Mouse (Mus musculus) kidney, embryonic 15.5 days (tissue): ENCODE measurements around the gene Ttll5. TPM values are rescaled to one million over a fixed set of nuclear protein-coding genes. Genes with fewer than 3 reads are reported as not detected.

Source experiments
- ATAC-seq: fragments of 200-750 bp; cut with Nextera tagmentation; replicated peaks from 2 replicates; pipeline ENCODE4 v1.8.0; 2017; ENCODE audit warnings: moderate TSS enrichment; ENCODE audit not compliant: low FRiP score
- H3K27ac ChIP-seq: fragments of 300-500 bp; sonication (generic); 2 replicates; pipeline ENCODE4 v1.5.1; 2015; ENCODE audit warnings: mild to moderate bottlenecking, inconsistent platforms
- H3K27me3 ChIP-seq: fragments of 300-500 bp; sonication (generic); 2 replicates; pipeline ENCODE4 v1.6.1; 2015; ENCODE audit warnings: inconsistent platforms
- H3K36me3 ChIP-seq: fragments of 300-500 bp; sonication (generic); 2 replicates; pipeline ENCODE4 v1.6.1; 2015; ENCODE audit warnings: inconsistent platforms
- H3K4me1 ChIP-seq: fragments of 300-500 bp; sonication (generic); 2 replicates; pipeline ENCODE4 v1.6.1; 2015; ENCODE audit warnings: inconsistent platforms
- H3K4me2 ChIP-seq: fragments of 300-500 bp; sonication (generic); 2 replicates; pipeline ENCODE4 v1.6.1; 2015; ENCODE audit warnings: moderate library complexity, mild to moderate bottlenecking, inconsistent platforms
- H3K4me3 ChIP-seq: fragments of 300-500 bp; sonication (generic); replicated peaks from 2 replicates; pipeline ENCODE4 v1.5.1; 2015; ENCODE audit warnings: mild to moderate bottlenecking, inconsistent platforms
- H3K9ac ChIP-seq: fragments of 300-500 bp; sonication (generic); 2 replicates; pipeline ENCODE4 v1.6.1; 2015; ENCODE audit warnings: mild to moderate bottlenecking, inconsistent platforms
- H3K9me3 ChIP-seq: fragments of 300-500 bp; sonication (generic); replicated peaks from 2 replicates; pipeline ENCODE4 v1.6.1; 2016; ENCODE audit warnings: inconsistent platforms
- WGBS: fragments of 180-500 bp; shearing (Covaris S2); methylation state at CpG from one replicate; pipeline ENCODE4 v1.1.7; 2015; ENCODE audit warnings: mixed read lengths; 5-methylcytosine and 5-hydroxymethylcytosine counted together
- polyA plus RNA-seq: library from polyadenylated mRNA; unstranded; fragments of >200 nt; fragmentation: Nextera tagmentation; extraction: Ambion mirVana; gene quantifications from 2 replicates; pipeline ENCODE4 v1.2.1, GENCODE M21; 2015

Ttll5 gene
- polyA plus RNA-seq, 1 experiment from 2014 or later: 13.0 TPM

GRCm38 (mm10) chr12:86024426-86024825, 200.0 kb downstream of the Ttll5 start:
- no peaks in the 10 kb centered on the region for H3K9me3 ChIP-seq
- 51% methylated on average over 4 of the region's 4 CpGs for WGBS

GRCm38 (mm10) chr12:86025480-86025879, 201.0 kb downstream of the Ttll5 start:
- Histone ChIP-seq H3K9ac (no peak overlapping the region), H3K4me2 (no peak overlapping the region), H3K36me3 (no peaks in the 10 kb centered on the region), H3K27ac (no peak overlapping the region), H3K9me3 (no peaks in the 10 kb centered on the region), H3K4me3 (no peak overlapping the region), H3K27me3 (no peaks in the 10 kb centered on the region), H3K4me1 (peaks cover 19% of the 10 kb centered on the region)
- WGBS: 92% methylated on average over 6 of the region's 6 CpGs
- no peak for ATAC-seq

More at GRCm38 (mm10) chr12:86024426-86024825, 200.0 kb downstream of the Ttll5 start:
- H3K36me3 ChIP-seq: no peaks in the 10 kb centered on the region
- no peak for ATAC-seq
- no peaks in the 10 kb centered on the region for H3K27me3 ChIP-seq
- H3K4me1 ChIP-seq: peaks cover 19% of the 10 kb centered on the region
- H3K4me3 ChIP-seq: no peak overlapping the region
- no peak overlapping the region for H3K4me2 ChIP-seq
- H3K27ac ChIP-seq: no peak overlapping the region
- H3K9ac ChIP-seq: no peak overlapping the region

GRCm38 (mm10) chr12:86027000-86027399, 202.5 kb downstream of the Ttll5 start:
- Histone ChIP-seq H3K4me1 (peaks cover 19% of the 10 kb centered on the region), H3K36me3 (no peaks in the 10 kb centered on the region), H3K4me2 (no peak overlapping the region), H3K9me3 (no peaks in the 10 kb centered on the region), H3K27ac (no peak overlapping the region), H3K9ac (no peak overlapping the region), H3K4me3 (no peak overlapping the region), H3K27me3 (no peaks in the 10 kb centered on the region)
- peak; percentile 65; the same call in 1 of the 2 replicates for ATAC-seq
- WGBS: 63% methylated on average over 5 of the region's 5 CpGs

GRCm38 (mm10) chr12:86027747-86028146, 203.3 kb downstream of the Ttll5 start:
- ATAC-seq: no peak
- no peak overlapping the region for H3K27ac ChIP-seq
- H3K4me2 ChIP-seq: no peak overlapping the region
- WGBS: 66% methylated on average over 1 of the region's 1 CpGs
- no peaks in the 10 kb centered on the region for H3K9me3 ChIP-seq
- no peaks in the 10 kb centered on the region for H3K36me3 ChIP-seq
- no peak overlapping the region for H3K9ac ChIP-seq
- no peaks in the 10 kb centered on the region for H3K27me3 ChIP-seq
- no peak overlapping the region for H3K4me3 ChIP-seq
- H3K4me1 ChIP-seq: peaks cover 12% of the 10 kb centered on the region

- no peak for ATAC-seq
- 68% methylated on average over 5 of the region's 5 CpGs for WGBS
- Histone ChIP-seq H3K9ac (no peak overlapping the region), H3K36me3 (no peaks in the 10 kb centered on the region), H3K4me3 (no peak overlapping the region), H3K4me1 (no peaks in the 10 kb centered on the region), H3K27me3 (no peaks in the 10 kb centered on the region), H3K9me3 (no peaks in the 10 kb centered on the region), H3K27ac (no peak overlapping the region), H3K4me2 (no peak overlapping the region)
Observed at GRCm38 (mm10) chr12:86030932-86031331, 206.5 kb downstream of the Ttll5 start.

- Histone ChIP-seq H3K9me3 (no peaks in the 10 kb centered on the region), H3K27me3 (no peaks in the 10 kb centered on the region), H3K27ac (no peak overlapping the region), H3K4me3 (no peak overlapping the region), H3K4me2 (no peak overlapping the region), H3K4me1 (peaks cover 25% of the 10 kb centered on the region), H3K9ac (no peak overlapping the region), H3K36me3 (no peaks in the 10 kb centered on the region)
- ATAC-seq: no peak
Observed at GRCm38 (mm10) chr12:86035586-86035985, 211.1 kb downstream of the Ttll5 start.

GRCm38 (mm10) chr12:86036368-86037166, 212.1 kb downstream of the Ttll5 start:
- ATAC-seq: no peak
- H3K36me3 ChIP-seq: 0 out of 2 replicates have a peak, but pooled peaks cover 4% of the 10 kb centered on the region
- H3K4me2 ChIP-seq: no peak overlapping the region
- H3K27me3 ChIP-seq: no peaks in the 10 kb centered on the region
- peak overlapping the region; percentile 79 for H3K27ac ChIP-seq
- no peaks in the 10 kb centered on the region for H3K9me3 ChIP-seq
- no peak overlapping the region for H3K9ac ChIP-seq
- H3K4me3 ChIP-seq: no peak overlapping the region
- H3K4me1 ChIP-seq: peaks cover 25% of the 10 kb centered on the region
- 29% methylated on average over 9 of the region's 9 CpGs for WGBS

- no peak overlapping the region for H3K9ac ChIP-seq
- peak overlapping the region; percentile 23 for H3K4me2 ChIP-seq
- peak overlapping the region; percentile 79 for H3K27ac ChIP-seq
- 15% methylated on average over 12 of the region's 12 CpGs for WGBS
- H3K9me3 ChIP-seq: no peaks in the 10 kb centered on the region
- 0 out of 2 replicates have a peak, but pooled peaks cover 4% of the 10 kb centered on the region for H3K36me3 ChIP-seq
- no peak overlapping the region for H3K4me3 ChIP-seq
- H3K4me1 ChIP-seq: peaks cover 25% of the 10 kb centered on the region
- H3K27me3 ChIP-seq: no peaks in the 10 kb centered on the region
- peak; percentile 95 for ATAC-seq
Observed at GRCm38 (mm10) chr12:86037235-86037921, 212.9 kb downstream of the Ttll5 start.

- H3K4me2 ChIP-seq: no peak overlapping the region
- H3K9me3 ChIP-seq: peaks cover 4% of the 10 kb centered on the region
- H3K4me1 ChIP-seq: peaks cover 25% of the 10 kb centered on the region
- WGBS: 57% methylated on average over 5 of the region's 5 CpGs
- H3K9ac ChIP-seq: no peak overlapping the region
- ATAC-seq: no peak
- H3K4me3 ChIP-seq: no peak overlapping the region
- H3K27ac ChIP-seq: no peak overlapping the region
- 0 out of 2 replicates have a peak, but pooled peaks cover 11% of the 10 kb centered on the region for H3K36me3 ChIP-seq
- no peaks in the 10 kb centered on the region for H3K27me3 ChIP-seq
Observed at GRCm38 (mm10) chr12:86039078-86039477, 214.6 kb downstream of the Ttll5 start.

GRCm38 (mm10) chr12:86039751-86040150, 215.3 kb downstream of the Ttll5 start:
- no peak overlapping the region for H3K9ac ChIP-seq
- no peak overlapping the region for H3K4me3 ChIP-seq
- no peak overlapping the region for H3K4me2 ChIP-seq
- WGBS: 82% methylated on average over 6 of the region's 6 CpGs
- no peaks in the 10 kb centered on the region for H3K27me3 ChIP-seq
- ATAC-seq: no peak
- no peak overlapping the region for H3K27ac ChIP-seq
- H3K4me1 ChIP-seq: peaks cover 25% of the 10 kb centered on the region
- 0 out of 2 replicates have a peak, but pooled peaks cover 11% of the 10 kb centered on the region for H3K36me3 ChIP-seq
- peaks cover 4% of the 10 kb centered on the region for H3K9me3 ChIP-seq

GRCm38 (mm10) chr12:86046141-86046540, 221.7 kb downstream of the Ttll5 start:
- Histone ChIP-seq H3K9me3 (peaks cover 4% of the 10 kb centered on the region), H3K27ac (no peak overlapping the region), H3K4me1 (peaks cover 9% of the 10 kb centered on the region; the same call in 1 of the 2 replicates), H3K4me2 (no peak overlapping the region), H3K36me3 (0 out of 2 replicates have a peak, but pooled peaks cover 8% of the 10 kb centered on the region), H3K9ac (no peak overlapping the region), H3K27me3 (no peaks in the 10 kb centered on the region), H3K4me3 (no peak overlapping the region)
- WGBS: 86% methylated on average over 5 of the region's 5 CpGs
- ATAC-seq: no peak

GRCm38 (mm10) chr12:86046776-86047175, 222.3 kb downstream of the Ttll5 start:
- H3K36me3 ChIP-seq: 0 out of 2 replicates have a peak, but pooled peaks cover 7% of the 10 kb centered on the region
- H3K4me3 ChIP-seq: no peak overlapping the region
- no peaks in the 10 kb centered on the region for H3K27me3 ChIP-seq
- no peak overlapping the region for H3K9ac ChIP-seq
- no peak for ATAC-seq
- H3K4me1 ChIP-seq: peaks cover 9% of the 10 kb centered on the region; the same call in 1 of the 2 replicates
- no peak overlapping the region for H3K4me2 ChIP-seq
- no peak overlapping the region for H3K27ac ChIP-seq
- WGBS: 93% methylated on average over 2 of the region's 2 CpGs
- peaks cover 4% of the 10 kb centered on the region for H3K9me3 ChIP-seq
